Mouse (Mus musculus) cortical plate, adult 2 months (tissue): ENCODE results near the gene Robo1. TPM values are rescaled to one million over a fixed set of nuclear protein-coding genes. Genes with fewer than 3 reads are reported as not detected.

ENCODE experiments used
- H3K27ac ChIP-seq: fragments of 200-500 bp; 2 replicates; pipeline ENCODE4 v1.5.1; 2012; ENCODE audit warnings: low read length, control low read depth, inconsistent platforms; ENCODE audit not compliant: insufficient read depth
- H3K4me1 ChIP-seq: fragments of 200-500 bp; 2 replicates; pipeline ENCODE4 v1.6.1; 2011; ENCODE audit warnings: low read length; ENCODE audit not compliant: control insufficient read depth, insufficient read depth
- H3K4me3 ChIP-seq: fragments of 200-500 bp; 2 replicates; pipeline ENCODE4 v1.5.1; 2011; ENCODE audit warnings: mild to moderate bottlenecking, low read length, control low read depth; ENCODE audit not compliant: insufficient read depth
- CTCF ChIP-seq: fragments of 200-500 bp; IDR thresholded peaks from 2 replicates; pipeline ENCODE4 v1.5.1; 2011; ENCODE audit warnings: mild to moderate bottlenecking, control low read depth, low read length; ENCODE audit not compliant: insufficient read depth; ENCODE audit errors: extremely low read depth
- POLR2A ChIP-seq: fragments of 200-500 bp; IDR thresholded peaks from 2 replicates; pipeline ENCODE4 v1.6.1; 2011; ENCODE audit warnings: mild to moderate bottlenecking, low read length, control low read depth; ENCODE audit not compliant: insufficient read depth; ENCODE audit errors: extremely low read depth
- polyA plus RNA-seq: library from polyadenylated mRNA; depleted of rRNA; stranded (reverse); fragments of >200 nt; gene quantifications from 2 replicates; pipeline ENCODE4 v1.2.3, GENCODE M21; 2012

The Robo1 gene
- polyA plus RNA-seq, 1 experiment, result 14.1 TPM

- no peak overlapping the region for H3K4me3 ChIP-seq
- TF ChIP-seq POLR2A (no peak), CTCF (no peak)
- H3K27ac ChIP-seq, result no peak overlapping the region
- H3K4me1 ChIP-seq, result no peaks in the 10 kb centered on the region
Observed at GRCm38 (mm10) chr16:72688185-72688681, 380.1 kb downstream of the Robo1 start.

- Histone ChIP-seq H3K4me3 (no peak overlapping the region), H3K4me1 (no peaks in the 10 kb centered on the region), H3K27ac (no peak overlapping the region)
- TF ChIP-seq CTCF (peak; percentile 22; the same call in 1 of the 2 replicates), POLR2A (no peak)
Observed at GRCm38 (mm10) chr16:72691909-72692308, 383.8 kb downstream of the Robo1 start.

DNA sequence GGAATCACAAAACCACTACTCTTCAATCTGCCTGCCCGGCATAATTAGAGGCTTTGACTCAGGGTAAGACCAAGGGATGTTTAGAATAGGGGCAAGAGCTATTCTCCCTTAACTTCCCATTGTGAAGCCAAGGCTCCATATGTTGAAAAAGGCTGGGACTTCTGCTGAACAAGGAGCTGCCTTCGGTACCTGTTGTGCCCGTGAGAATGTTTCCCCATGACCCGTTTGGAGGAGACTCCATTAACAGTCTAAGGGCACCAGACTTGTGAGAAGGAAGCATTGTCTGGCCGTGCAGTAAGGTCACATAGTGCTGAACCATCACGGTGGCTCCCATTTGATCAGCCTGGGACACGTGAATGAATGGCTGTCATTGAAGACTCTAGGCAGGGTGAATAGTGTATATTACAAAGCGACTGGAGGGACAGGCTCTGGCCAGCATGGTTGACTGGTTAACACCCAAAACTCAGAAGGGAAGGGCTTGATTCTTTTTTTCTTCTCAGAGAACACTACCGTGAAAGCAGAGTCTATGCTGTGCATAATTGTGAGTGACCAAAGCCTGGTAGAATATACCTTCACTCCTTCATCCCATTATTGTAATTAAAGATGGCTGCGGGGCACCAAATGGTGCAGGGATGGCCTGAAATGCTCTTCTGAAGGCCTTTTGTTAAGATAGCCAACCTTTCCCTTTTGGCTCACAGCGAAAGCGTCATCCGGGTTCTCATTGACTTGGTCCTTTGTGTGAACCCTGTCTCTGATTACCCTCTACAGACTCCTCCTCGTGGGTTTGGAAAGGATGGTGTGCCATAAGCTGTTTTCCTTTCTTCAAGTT is 385.6 kb downstream of the Robo1 start:
- no peak for TF ChIP-seq CTCF
- TF ChIP-seq POLR2A, result no peak
- H3K4me1 ChIP-seq, result no peaks in the 10 kb centered on the region
- no peak overlapping the region for H3K4me3 ChIP-seq
- no peak overlapping the region for H3K27ac ChIP-seq

- no peak overlapping the region for H3K27ac ChIP-seq
- H3K4me3 ChIP-seq, result no peak overlapping the region
- no peak for TF ChIP-seq POLR2A
- TF ChIP-seq CTCF, result no peak
- H3K4me1 ChIP-seq, result no peaks in the 10 kb centered on the region
Observed at GRCm38 (mm10) chr16:72694787-72695186, 386.7 kb downstream of the Robo1 start.

- Histone ChIP-seq H3K4me3 (no peak overlapping the region), H3K27ac (no peak overlapping the region), H3K4me1 (no peaks in the 10 kb centered on the region; the same call in 1 of the 2 replicates)
- TF ChIP-seq CTCF (no peak), POLR2A (no peak)
Observed at GRCm38 (mm10) chr16:72699238-72700006, 391.3 kb downstream of the Robo1 start.

- Histone ChIP-seq H3K4me3 (no peak overlapping the region), H3K27ac (no peak overlapping the region), H3K4me1 (no peaks in the 10 kb centered on the region; the same call in 1 of the 2 replicates)
- no peak for TF ChIP-seq CTCF
- no peak for TF ChIP-seq POLR2A
Observed at GRCm38 (mm10) chr16:72700297-72700696, 392.2 kb downstream of the Robo1 start.

GRCm38 (mm10) chr16:72703486-72703885 is 395.4 kb downstream of the Robo1 start:
- Histone ChIP-seq H3K27ac (no peak overlapping the region), H3K4me3 (no peak overlapping the region), H3K4me1 (no peaks in the 10 kb centered on the region; the same call in 1 of the 2 replicates)
- no peak for TF ChIP-seq POLR2A

DNA sequence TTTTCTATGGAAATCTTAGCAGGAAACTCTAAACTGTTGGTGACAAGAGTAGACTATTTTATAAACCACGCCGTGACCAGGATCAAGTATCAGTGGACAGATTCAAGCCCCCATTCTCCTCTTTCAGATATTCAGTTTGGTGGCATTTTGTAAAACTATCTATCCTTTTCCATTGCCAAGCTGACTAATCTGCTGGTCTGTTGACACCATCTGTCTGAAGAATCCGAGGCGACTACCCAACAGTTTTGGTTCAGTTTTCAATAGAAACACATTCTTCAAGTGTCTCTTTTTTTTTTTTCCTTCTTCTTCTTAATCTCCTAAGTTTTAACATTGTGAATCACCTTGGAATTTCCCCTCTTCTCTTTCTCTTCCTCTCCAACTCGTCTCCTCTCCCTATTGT is 397.7 kb downstream of the Robo1 start:
- no peaks in the 10 kb centered on the region; the same call in 1 of the 2 replicates for H3K4me1 ChIP-seq
- H3K4me3 ChIP-seq, result no peak overlapping the region
- no peak overlapping the region for H3K27ac ChIP-seq
- TF ChIP-seq POLR2A (no peak), CTCF (no peak)

GRCm38 (mm10) chr16:72708526-72708925 is 400.4 kb downstream of the Robo1 start:
- no peak overlapping the region for H3K4me3 ChIP-seq
- TF ChIP-seq CTCF (no peak), POLR2A (no peak)
- H3K4me1 ChIP-seq, result no peaks in the 10 kb centered on the region
- no peak overlapping the region for H3K27ac ChIP-seq
